Mouse (Mus musculus): Measurements from ENCODE around the gene Rpgrip1.
A peak's percentile ranks its signal among the peaks of the same experiment; 100 is the strongest.

Gene Rpgrip1

DNA sequence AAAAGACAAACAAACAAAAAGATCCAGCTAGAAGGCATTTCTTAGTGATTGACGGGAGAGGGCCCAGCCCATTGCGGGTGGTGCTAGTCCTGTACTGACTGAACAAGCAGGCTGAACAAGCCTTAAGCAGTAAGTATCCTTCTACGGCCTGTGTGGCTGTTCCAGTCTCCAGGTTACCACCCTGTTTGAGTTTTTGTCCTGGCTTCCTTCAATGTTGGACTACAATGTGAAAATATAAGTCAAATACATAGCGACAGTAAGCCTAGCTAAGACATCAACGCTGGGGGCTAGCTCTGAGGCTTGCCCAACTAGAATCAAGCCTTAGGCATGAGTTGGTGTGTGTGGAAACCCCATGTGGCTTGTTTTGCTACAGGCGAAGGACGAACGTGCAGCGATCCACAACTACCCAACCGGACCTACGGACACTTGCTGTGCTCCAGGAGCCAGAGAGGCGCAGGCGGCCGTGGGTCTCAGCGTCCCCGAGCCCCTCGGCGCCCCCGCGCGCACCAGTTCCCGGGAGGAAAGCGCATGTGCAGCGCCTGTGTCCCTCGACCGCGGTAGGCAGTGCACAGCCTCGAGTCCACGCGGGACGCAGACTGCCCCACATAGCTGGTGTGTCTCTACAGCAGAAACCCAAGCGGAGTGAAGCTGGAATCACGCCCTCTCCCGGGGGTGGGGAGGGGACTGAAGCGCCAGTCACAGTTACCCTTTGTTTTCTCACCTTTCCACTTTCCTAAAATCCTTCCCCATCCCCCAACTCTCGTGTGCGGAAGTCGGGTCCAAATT is 8.5 kb downstream of the Rpgrip1 start:
- peak; percentile 76 for DNase-seq

DNA sequence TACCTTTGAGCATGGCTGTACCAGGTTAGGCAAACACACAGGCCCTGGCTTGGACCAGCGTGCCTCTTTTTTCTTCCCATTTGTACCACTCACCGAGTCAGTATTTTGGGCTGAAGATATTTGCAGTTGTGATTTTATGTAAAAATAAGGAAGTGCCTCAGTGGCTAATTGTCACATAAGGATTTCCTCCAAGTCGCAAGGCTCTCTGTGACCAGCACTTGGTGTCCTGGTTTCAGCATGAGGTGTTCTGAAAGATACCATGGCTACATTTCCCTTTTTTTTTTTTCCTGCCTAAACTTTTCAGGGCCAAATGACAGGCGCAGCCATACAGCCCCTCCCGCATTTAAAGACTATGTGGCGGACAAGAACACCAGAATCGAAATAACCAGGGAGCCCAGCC is 9.7 kb downstream of the Rpgrip1 start:
- DNase-seq = no peak

DNA sequence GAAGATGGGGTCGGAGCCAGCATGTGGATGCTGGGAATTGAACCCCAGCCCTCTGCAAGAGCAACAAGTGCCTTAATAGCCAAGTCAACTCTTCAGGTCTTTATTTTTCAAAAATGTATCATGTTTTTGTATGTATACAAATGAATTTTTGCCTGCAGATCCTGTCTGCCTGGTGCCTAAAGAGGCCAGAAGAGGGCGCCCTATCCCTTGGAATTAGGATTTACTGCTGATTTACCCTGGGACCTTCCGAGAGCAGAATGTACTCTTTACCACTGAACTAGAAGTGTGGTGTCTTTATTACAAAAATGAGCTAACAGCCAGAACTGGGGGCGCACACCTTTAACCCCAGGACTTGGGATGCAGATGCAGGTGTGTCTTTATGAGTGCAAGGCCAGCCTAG is 13.4 kb downstream of the Rpgrip1 start:
- peak; percentile 80 for DNase-seq

DNA sequence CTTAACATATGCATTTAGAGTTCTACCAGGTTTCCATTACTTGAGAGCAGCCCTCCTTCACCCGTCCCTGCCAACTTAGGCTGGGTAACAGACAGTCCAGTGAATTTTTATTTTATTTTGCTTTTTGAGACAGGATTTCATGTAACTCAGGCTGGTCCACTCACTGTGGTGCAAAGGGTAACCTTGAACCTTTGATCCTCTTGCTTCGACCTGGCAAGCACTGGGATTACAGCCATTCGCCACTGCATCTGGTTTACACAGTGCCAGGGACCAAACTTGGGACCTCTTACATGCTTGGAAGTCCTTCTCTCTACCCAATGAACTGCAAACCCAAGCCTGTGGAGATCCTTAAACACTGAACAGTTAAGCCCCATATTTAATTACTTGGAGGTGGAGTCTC is 14.1 kb downstream of the Rpgrip1 start:
- DNase-seq = peak; percentile 61

DNA sequence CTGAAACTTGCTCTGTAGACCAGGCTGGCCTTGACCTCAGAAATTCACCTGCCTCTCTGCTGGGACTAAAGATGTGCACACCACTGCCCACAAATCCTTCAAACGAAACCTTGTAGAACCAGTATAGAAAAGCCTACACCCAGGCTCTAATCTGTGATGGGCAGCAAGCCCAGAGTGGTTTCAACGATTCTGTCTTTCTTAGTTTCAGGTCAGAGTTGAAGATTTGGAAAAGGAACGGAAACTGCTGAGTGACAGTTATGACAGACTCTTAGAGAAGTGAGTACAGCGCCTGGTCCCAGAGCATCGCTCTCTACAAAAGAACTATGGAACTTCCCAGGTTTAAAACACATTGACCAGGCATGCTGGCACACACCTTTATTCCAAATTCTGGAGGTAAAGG is 23.1 kb downstream of the Rpgrip1 start:
- no peak for DNase-seq

DNA sequence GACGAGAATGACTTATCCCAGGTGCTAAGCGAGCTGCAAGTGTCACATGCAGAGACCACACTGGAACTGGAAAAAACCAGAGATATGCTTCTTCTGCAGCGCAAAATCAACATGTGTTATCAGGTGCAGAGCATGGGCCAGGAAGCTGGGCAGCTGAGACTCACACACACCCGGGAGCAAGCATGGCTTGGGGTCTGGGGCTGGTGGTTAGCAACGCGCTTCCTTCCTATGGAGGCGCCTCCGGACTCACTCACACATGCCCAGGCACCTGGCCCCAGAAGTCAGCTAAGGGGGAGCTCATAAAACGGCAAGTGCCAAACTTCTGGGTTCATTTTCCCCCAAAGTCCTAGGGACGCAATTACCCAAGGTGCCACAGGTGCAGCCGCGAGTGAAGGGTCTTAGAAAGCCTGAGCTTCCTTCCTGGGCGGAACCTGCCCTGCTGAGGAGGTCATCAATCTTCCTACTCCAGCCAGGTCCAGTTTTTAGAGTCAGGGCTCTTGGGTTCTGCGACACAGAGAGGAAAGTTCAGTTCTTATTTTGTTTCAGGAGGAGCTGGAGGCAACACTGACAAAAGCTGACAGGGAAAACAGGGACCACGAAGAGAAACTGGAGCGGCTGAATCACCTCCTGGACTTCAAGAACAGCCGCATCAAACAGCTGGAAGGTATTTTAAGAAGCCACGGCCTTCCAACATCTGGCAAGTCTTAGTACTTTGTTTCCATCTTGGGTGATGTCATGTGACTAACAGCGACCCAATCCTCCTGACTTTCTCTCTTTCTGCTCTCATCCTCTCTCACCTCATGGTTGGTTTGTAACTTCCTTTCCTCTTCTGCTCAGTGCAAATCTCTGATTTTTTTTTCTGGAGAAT is 30.3 kb downstream of the Rpgrip1 start:
- no peak for DNase-seq

DNA sequence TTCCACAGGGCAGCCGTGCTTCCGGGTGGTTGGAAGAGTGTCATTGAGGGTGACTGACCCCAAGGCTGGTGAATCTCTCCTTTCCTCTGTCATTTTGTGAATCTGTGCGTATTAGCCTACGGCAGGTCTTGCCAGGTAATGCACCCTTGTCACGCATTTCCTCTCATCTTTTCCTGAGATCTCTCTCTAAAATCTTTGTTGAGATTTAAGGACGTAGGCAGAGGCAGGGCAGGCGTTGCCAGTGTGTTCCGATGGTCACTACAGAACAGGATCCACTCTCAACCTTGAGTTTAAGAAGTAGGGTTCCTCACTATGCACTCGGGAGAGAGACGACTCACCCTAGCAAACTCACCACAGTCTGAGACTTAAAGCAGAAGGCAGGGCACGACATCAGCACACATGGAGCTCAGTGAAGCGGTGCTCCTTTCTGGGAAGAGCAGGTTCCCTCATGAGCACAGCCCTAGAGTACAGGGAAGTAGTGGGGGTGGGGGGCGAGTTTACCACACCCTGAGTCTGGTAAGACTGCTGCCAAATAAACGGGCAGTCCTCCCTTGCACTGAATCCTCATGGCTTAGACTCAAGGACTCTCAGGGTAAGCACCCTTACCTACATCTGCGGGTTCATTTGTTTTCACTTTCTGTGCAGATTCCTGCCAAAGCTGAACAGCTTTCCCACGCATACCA is 31.1 kb downstream of the Rpgrip1 start:
- DNase-seq = no peak

DNA sequence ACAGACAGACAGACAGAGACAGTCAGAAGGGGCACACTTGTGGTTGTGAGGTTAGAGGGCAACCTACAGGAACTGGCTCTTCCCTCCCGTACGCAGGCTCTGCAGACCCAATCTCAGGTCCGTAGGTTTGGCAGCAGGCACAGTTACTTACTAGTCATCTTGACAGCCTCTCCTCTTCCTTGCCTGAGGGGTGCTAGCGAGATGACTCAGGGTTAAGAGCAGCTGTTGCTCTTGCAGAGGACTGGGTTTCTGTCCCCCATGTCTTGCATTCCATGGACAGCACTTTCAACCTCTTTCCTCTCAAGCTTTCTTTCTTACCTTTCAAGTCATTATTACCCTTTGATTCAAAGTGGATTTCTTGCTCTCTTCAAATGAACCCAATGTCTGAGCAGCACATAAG is 33.7 kb downstream of the Rpgrip1 start:
- no peak for DNase-seq

DNA sequence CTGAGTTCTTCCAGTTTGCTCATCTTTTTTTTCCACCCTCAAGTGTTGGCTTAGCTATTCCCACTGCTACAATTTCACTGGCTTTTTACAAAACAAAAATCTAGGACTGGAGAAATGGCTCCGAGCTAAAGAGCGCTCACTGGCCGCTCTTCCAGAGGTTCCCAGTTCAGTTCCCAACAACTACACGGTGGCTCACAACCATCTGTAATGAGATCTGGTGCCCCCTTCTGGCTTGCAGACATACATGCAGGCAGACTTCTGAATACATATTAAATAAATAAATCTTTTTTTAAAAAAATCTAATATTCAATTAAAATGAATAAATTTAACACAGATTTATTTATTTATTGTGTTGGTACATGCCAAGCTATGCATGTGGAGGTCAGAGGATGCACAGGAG is 36.0 kb downstream of the Rpgrip1 start:
- no peak for DNase-seq

DNA sequence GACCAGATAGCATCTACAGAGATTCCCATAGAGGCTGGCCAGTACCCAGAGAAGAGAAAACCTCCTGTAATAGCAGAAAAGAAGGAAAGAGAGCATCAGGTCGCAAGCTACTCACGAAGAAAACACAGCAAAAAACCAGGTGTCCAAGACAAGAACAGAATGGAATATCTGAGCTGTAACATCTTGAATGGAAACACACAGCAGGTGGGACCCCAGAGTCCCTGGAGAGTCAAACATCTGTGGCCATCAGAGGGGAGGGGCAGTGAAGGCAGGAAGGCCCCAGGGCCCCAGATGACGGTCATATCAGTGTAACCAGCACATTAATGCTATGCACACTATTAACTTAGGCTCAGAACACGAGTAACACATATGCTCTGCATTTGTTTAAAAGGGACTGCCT is 39.4 kb downstream of the Rpgrip1 start:
- no peak for DNase-seq

DNA sequence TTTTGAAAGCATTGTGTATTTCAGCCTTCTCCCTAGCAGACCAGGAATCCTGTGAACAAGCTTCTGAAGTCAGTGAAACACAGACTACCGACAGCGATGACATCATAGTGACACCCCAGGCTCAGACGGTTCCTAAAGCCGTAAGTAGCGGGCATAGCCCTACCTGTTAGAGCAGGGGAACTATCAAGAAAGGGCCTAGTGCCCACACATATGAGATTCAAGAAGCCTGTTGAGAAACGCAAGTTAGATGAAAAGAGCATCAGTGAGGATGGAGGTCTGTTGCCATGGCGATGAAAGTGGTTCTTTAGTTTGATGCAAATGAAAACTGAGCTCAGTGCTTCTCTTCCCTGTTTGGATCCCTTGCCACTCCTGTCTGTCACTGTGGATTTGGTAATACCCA is 41.7 kb downstream of the Rpgrip1 start:
- DNase-seq = no peak

DNA sequence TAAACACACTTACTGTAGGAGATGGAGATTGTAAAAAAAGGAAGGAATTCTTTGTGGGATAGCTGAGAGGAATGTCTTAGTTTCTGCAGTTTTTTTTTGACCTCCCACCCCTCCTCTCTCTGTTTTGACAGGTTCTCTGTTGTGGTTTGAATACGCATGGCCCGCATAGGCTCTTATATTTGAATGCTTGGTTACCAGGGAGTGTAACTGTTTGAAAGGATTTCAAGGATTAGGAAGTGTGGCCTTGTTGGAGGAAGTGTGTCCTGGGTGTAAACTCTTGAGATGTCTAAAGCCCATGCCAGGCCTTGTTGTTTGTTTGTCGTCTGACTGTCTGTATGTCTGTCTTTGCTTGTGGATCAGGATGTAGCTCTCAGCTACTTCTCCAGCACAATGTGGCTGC is 42.1 kb downstream of the Rpgrip1 start:
- no peak for DNase-seq

DNA sequence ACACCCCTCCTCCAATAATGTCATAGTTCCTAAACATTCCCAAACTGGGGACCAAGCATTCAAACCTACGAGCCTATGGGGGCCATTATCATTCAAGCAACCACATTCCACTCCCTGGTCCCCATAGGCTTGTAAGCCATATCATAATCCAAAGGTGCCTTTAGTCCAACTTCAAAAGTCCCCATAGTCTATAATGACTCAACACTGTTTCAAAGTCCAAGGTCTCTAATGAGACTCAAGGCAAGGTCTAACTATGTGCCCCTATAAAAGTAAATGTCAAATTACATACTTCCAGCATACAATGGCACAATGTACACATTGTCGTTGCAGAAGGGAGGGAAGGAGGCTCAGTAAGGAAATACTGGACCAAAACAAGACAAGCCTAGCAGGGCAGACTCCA is 44.5 kb downstream of the Rpgrip1 start:
- DNase-seq = no peak

DNA sequence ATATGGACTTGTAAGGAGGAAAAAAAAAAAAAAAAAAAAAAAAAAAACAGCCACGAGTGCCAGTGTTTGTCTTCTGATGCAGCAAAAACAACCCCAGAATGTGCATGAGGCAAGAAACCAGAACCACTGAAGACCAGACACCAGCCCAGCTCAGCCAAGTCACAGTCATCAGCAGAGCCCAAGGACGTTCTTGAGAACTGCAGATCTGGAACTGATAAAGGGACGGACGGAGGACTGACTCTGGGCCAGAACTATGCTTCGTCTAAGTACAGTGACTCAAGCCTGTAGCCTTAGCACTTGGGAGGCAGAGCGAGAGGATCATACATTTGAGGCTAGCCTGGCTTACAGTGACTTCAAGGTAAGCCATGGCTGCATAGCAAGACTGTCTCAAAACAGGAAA is 50.4 kb downstream of the Rpgrip1 start:
- DNase-seq = no peak

DNA sequence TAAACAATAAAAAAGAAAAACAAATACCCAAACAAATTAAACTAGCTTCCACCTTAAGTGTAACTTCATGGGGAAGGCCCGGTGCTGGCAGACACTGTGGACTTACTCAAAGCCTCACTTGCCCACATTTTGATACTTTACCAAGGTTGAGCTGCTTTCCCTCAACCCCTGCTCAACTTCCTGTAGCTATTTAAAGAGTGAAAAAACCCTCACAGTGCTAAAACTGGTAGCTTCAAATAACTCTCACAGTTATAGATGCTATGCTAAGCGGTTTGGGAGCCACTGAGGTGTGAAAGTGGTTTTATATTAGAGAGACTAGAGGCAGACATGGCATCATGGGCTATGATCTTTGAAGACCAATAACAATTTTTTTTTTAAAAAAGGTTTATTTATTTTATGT is 56.1 kb downstream of the Rpgrip1 start:
- DNase-seq = peak; percentile 6

DNA sequence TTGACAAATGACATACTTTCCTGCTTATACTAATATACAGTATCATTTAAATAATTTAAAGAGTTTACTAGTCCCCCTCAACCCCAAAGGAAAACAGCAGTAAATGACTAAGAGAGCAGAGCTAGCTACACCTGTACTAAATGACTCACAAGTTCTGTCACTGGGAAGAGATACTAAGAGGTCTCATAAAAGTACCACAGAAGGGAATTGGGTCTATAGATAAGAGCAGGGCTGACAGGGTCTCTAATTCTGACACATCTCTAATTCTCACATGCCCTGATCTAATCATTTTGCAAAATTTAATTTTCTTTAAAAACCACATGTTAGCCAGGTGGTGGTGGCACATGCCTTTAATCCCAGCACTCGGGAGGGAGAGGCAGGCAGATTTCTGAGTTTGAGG is 78.3 kb downstream of the Rpgrip1 start:
- no peak for DNase-seq

DNA sequence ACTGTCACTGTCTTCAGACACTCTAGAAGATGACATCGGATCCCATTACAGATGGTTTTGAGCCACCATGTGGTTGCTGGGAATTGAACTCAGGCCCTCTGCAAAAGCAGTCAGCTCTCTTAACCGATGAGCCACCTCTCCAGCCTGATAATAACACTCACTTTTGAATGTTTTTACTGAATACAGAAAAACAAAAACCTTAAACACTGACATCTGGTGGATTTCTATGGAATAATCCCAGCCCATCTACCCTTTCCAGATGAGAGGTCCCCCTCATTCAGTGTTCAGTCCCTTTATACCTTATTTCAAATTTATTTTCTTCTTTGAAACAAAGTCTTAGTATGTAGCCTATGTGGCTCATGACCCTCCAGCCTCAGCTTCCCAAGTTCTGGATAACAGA is 79.0 kb downstream of the Rpgrip1 start:
- DNase-seq = no peak

DNA sequence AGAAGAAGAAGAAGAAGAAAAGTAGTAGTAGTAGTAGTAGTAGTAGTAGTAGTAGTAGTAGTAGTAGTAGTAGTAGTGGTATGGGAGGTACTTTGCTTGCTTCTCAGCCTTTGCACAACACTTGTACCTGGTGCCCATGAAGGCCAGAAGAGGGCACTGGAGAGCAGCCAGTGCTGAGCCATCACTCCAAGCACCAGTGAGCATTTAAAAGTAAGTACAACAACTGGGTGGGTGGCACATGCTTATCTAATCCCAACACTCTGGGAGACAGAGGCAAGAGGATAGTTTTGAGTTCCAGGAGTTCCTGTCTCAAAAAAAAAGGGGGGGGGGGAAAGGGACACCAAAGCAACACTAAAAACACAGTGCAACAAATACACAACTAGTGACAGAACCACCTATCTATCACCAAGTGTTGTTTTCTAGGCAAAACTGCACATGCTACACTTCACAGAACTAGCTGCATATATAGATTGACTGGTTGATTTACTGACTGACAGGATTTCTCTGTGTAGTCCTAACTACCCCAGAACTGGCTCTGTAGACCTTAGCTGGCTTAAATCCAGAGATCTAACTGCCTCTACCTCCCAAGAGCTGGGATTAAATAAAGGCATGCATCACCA is 80.3 kb downstream of the Rpgrip1 start:
- peak; percentile 38 for DNase-seq

DNA sequence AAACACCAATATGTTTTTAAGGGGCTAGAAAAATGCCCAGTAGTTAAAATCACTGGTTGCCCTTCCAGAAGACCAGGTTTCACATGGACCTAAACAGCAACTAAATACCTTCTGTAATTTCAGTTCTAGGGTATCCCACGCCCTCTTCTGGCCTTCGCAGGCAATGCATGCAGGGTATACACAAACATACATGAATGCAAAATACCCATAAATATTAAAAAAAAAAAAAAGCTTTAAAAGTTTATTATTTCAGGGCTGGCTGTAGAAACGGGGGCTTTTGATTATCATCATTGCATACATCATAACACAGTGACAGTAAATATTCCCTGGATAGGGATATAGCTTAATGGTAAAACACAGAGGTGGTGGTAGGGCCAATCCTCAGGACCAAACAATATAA is 85.2 kb downstream of the Rpgrip1 start:
- peak; percentile 60 for DNase-seq

DNA sequence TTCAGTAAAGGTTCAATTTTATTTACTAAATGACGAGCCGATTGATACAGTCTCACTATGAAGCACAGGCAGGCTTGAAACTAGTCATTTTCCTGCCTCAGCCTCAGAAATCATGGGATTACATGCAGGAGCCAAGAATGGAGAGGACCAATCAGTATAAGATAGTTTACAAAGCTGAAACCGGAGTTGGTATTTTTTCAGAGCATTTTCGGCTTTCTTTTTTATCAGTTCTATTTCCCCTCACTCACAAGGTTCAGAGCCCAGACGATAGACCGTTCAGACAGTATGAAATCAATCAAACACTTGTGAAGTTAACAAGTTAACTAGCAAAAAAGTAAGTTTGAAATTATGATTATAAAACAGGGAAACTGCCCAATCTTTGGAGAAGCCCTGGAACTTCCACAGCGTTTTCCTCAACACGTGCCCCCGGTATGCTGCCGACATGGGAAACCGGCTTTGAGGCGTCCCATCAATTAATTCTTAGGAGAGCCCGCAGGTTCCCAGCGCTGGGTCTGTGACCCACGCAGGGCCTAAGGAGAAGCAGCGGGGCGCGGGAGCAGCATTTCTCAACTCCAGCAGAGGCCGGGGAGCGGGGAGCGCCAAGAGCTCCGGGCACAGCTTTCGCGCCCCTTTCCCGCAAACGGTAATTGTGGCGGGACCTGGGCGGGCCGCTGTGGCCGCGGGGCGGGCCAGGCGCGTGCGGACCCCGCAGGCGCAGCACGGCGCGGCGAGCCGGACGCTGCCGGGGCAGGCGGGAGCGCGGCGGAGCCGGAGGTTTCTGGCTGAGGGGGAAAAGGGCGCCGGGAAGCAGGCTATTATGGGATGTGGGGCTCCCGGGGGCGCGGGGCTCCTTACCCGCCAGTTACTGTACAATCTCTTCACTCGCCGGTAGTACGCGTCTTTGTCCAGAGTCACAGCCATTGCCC is 86.0 kb downstream of the Rpgrip1 start:
- DNase-seq = peak; percentile 17

DNA sequence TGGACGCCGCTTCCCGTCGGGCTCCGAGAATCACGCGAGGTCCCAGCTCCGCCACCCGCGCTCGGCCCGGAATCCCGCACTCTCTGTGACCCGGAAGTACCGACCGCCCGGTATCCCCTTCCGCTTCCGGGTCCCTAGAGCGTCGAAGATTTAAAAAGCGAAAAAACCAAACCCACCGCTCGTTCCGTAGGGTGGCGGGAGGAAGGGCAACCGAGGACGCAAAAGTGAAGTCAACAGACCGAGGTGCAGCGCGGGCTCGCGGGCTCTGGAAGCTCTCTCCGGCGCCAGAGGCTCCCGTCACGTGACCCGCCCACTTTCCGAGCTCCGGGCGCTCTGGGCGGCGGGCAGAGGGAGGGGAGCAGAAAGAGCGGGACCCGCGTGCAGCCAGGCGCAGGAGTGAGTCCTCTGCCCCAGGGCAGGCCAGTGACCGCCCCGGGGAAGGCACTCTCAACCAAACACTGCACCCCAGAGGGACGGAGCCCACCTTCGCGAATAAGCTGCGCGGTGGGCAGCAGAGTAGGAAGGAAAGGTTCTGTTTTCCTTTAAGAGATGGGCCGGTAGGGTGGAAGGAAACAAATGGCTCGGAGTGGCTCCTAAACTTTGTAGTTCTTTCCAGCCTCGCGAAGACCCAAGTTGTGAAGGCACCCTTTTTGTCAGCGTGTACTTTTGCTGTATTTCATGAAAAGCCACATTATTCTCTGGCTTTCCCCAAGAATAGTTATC is 86.8 kb downstream of the Rpgrip1 start, which contains the start of gene Supt16:
TSS of gene Supt16 (minus strand) at position 261 of the 723 bp plus-strand sequence.
- peak; percentile 79 for DNase-seq

Data from kidney, adult 9 months (tissue).